9 mouse cellular contexts compared by ENCODE assay signal in the genomic region with DNA sequence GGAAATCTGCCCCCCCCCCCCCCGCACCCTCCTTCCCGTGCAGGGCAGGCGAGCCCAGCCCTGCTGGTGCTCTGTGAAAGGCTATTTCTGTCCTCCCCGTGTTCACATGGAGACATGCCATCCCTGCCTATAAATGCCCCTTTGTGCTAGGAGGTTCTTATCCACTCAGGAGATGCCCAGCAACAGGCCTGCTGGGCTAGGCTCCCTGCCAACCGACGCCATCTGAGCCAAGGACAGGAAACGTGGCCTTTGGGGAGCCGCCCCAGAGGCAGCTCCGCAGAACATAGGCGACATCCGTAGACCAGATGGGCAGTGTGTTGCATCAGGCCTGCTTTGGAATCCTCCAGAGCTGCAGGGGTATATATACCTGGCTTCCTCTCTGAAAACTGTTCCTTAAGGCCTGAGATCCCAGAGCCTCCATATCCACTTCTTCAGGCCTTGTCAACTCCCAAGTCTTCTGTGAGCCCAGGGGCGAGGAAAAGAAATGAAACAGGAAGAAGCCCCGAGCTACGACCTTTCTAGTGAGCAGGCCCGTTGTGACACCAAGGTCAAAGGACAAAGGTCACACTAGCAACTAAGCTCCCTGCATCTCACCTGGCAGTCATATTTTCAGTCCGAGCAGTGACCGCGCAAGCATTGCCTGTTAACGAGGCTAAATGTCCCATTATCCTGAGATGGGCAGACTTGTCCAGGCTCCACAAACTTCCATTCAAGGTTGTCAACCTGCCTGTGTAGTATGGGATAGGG. TPM values are rescaled to one million over a fixed set of nuclear protein-coding genes. Genes with fewer than 3 reads are reported as not detected.
DNase-seq lines count a peak whose midpoint lies in the region; ATAC-seq lines count a peak whose summit lies in the region.
"Had no signal": no experiment of that assay in that cellular context is flagged by ENCODE, and none has a peak within 500 bp of the region (broad histone marks: within the 10 kb centered on the region; RNA-seq: fewer than 3 reads in every experiment).

No protein-coding gene starts in this region.

- no peak overlapping the region; the same call in 1 of the 2 replicates for H3K27ac ChIP-seq in midbrain, embryonic 14.5 days (replicated peaks; ENCODE audit: low read depth, low read length)
- no peak overlapping the region for H3K27ac ChIP-seq in midbrain, embryonic 11.5 days (ENCODE audit: low read depth, low read length)
- H3K27ac ChIP-seq in forebrain, embryonic 14.5 days (ENCODE audit: low read depth, low read length), result peak overlapping the region; percentile 58; the same call in 1 of the 2 replicates
- H3K27ac ChIP-seq in heart, embryonic 16.5 days (ENCODE audit: low read length), result peak overlapping the region; percentile 91

- no peaks in the 10 kb centered on the region for H3K36me3 ChIP-seq in midbrain, embryonic 14.5 days (ENCODE audit: control insufficient read depth, insufficient read depth, low read length)
- H3K36me3 ChIP-seq in midbrain, embryonic 11.5 days (ENCODE audit: control insufficient read depth, insufficient read depth, low read length), result no peaks in the 10 kb centered on the region
- H3K36me3 ChIP-seq in forebrain, embryonic 14.5 days (ENCODE audit: control insufficient read depth, insufficient read depth, low read length), result no peaks in the 10 kb centered on the region
- no peaks in the 10 kb centered on the region for H3K36me3 ChIP-seq in heart, embryonic 16.5 days (ENCODE audit: control insufficient read depth, insufficient read depth)

- peak; percentile 77 for DNase-seq in midbrain, embryonic 14.5 days
- no peak for DNase-seq in midbrain, embryonic 11.5 days (ENCODE audit: low spot score, missing footprints)
- peak; percentile 90 for DNase-seq in forebrain, embryonic 14.5 days (ENCODE audit: low spot score)
- peak; percentile 87 for DNase-seq in layer of hippocampus, adult 9-11 months
- peak; percentile 69 for DNase-seq in lung, postnatal 25 days (ENCODE audit: low spot score)
- peak; percentile 75 for DNase-seq in telencephalon, adult 2 months (ENCODE audit: low read depth, low spot score)
- DNase-seq in embryo, embryonic 9.5 days (ENCODE audit: extremely low spot score), result no peak

- WGBS in midbrain, embryonic 14.5 days, result 72% methylated on average over 19 of the region's 19 CpGs
- WGBS in midbrain, embryonic 11.5 days, result 86% methylated on average over 19 of the region's 19 CpGs
- 45% methylated on average over 19 of the region's 19 CpGs for WGBS in forebrain, embryonic 14.5 days
- 45% methylated on average over 19 of the region's 19 CpGs for WGBS in heart, embryonic 16.5 days

- no peak overlapping the region for H3K4me3 ChIP-seq in midbrain, embryonic 14.5 days (replicated peaks; ENCODE audit: low read depth, low read length)
- no peak overlapping the region for H3K4me3 ChIP-seq in midbrain, embryonic 11.5 days (ENCODE audit: low read depth, low read length)
- H3K4me3 ChIP-seq in forebrain, embryonic 14.5 days (ENCODE audit: low read depth, low read length), result no peak overlapping the region
- H3K4me3 ChIP-seq in heart, embryonic 16.5 days (ENCODE audit: low read length), result no peak overlapping the region
- H3K4me3 ChIP-seq: erythroblast, embryonic 14.5 days had no signal

- no peaks in the 10 kb centered on the region for H3K9me3 ChIP-seq in midbrain, embryonic 14.5 days (ENCODE audit: control insufficient read depth, low read length)
- H3K9me3 ChIP-seq in midbrain, embryonic 11.5 days (ENCODE audit: control insufficient read depth, low read length), result no peaks in the 10 kb centered on the region
- no peaks in the 10 kb centered on the region for H3K9me3 ChIP-seq in forebrain, embryonic 14.5 days (replicated peaks; ENCODE audit: control insufficient read depth, low read length)
- no peaks in the 10 kb centered on the region; the same call in 1 of the 2 replicates for H3K9me3 ChIP-seq in heart, embryonic 16.5 days (replicated peaks; ENCODE audit: control insufficient read depth, low read length)

- H3K27me3 ChIP-seq in midbrain, embryonic 14.5 days (ENCODE audit: control insufficient read depth, insufficient read depth, low read length), result no peaks in the 10 kb centered on the region
- no peaks in the 10 kb centered on the region for H3K27me3 ChIP-seq in midbrain, embryonic 11.5 days (ENCODE audit: control insufficient read depth, insufficient read depth, low read length)
- no peaks in the 10 kb centered on the region for H3K27me3 ChIP-seq in forebrain, embryonic 14.5 days (replicated peaks; ENCODE audit: control insufficient read depth, insufficient read depth, low read length)
- no peaks in the 10 kb centered on the region for H3K27me3 ChIP-seq in heart, embryonic 16.5 days (ENCODE audit: control insufficient read depth, insufficient read depth, low read length)

- peak; percentile 64 for ATAC-seq in midbrain, embryonic 14.5 days (ENCODE audit: low FRiP score, low TSS enrichment)
- no peak for ATAC-seq in midbrain, embryonic 11.5 days (ENCODE audit: low FRiP score)
- peak; percentile 94 for ATAC-seq in forebrain, embryonic 14.5 days
- ATAC-seq in heart, embryonic 16.5 days (replicated peaks; ENCODE audit: extremely low read depth, insufficient read depth, low FRiP score), result peak; percentile 92

- H3K9ac ChIP-seq in midbrain, embryonic 14.5 days (replicated peaks; ENCODE audit: low read length), result 0 out of 2 replicates have a peak overlapping the region, but pooled peaks have one; percentile 30
- no peak overlapping the region for H3K9ac ChIP-seq in midbrain, embryonic 11.5 days (ENCODE audit: low read length)
- no peak overlapping the region for H3K9ac ChIP-seq in forebrain, embryonic 14.5 days (ENCODE audit: low read length)
- H3K9ac ChIP-seq in heart, embryonic 16.5 days (ENCODE audit: low read length), result 0 out of 2 replicates have a peak overlapping the region, but pooled peaks have one; percentile 3

- 0 out of 2 replicates have a peak, but pooled peaks cover 5% of the 10 kb centered on the region for H3K4me1 ChIP-seq in midbrain, embryonic 14.5 days (ENCODE audit: control insufficient read depth, insufficient read depth, low read length)
- no peaks in the 10 kb centered on the region for H3K4me1 ChIP-seq in midbrain, embryonic 11.5 days (ENCODE audit: control insufficient read depth, insufficient read depth, low read length)
- H3K4me1 ChIP-seq in forebrain, embryonic 14.5 days (ENCODE audit: control insufficient read depth, insufficient read depth, low read length), result peaks cover 6% of the 10 kb centered on the region; the same call in 1 of the 2 replicates
- peaks cover 25% of the 10 kb centered on the region for H3K4me1 ChIP-seq in heart, embryonic 16.5 days (ENCODE audit: control insufficient read depth, insufficient read depth, low read length)

- H3K4me2 ChIP-seq in midbrain, embryonic 14.5 days (ENCODE audit: low read length), result no peak overlapping the region
- no peak overlapping the region for H3K4me2 ChIP-seq in midbrain, embryonic 11.5 days
- H3K4me2 ChIP-seq in forebrain, embryonic 14.5 days (ENCODE audit: low read length), result no peak overlapping the region
- H3K4me2 ChIP-seq in heart, embryonic 16.5 days (ENCODE audit: low read depth, low read length), result peak overlapping the region; percentile 38; the same call in 1 of the 2 replicates

RNA-seq across cellular contexts. Expression of a gene that starts 8.3 kb away (rescaled TPM):
- 15.3 and 22.0 TPM in 2 replicates for polyA plus RNA-seq in midbrain, embryonic 14.5 days (2014; fragmentation: Nextera tagmentation; extraction: Ambion mirVana)
- polyA plus RNA-seq in midbrain, embryonic 11.5 days (2014; fragmentation: Nextera tagmentation; extraction: Ambion mirVana), result 17.5 TPM in 2 replicates
- polyA plus RNA-seq in forebrain, embryonic 14.5 days (2014; fragmentation: Nextera tagmentation; extraction: Ambion mirVana), result 26.3 and 30.0 TPM in 2 replicates
- 78.8 and 84.5 TPM in 2 replicates for polyA plus RNA-seq in heart, embryonic 16.5 days (2015; fragmentation: Nextera tagmentation; extraction: Ambion mirVana)

RNA-seq across cellular contexts. Expression of a gene that starts 31.2 kb away (rescaled TPM):
- polyA plus RNA-seq in midbrain, embryonic 14.5 days (2014; fragmentation: Nextera tagmentation; extraction: Ambion mirVana), result 27.1 and 29.0 TPM in 2 replicates
- 6.1 and 7.8 TPM in 2 replicates for polyA plus RNA-seq in midbrain, embryonic 11.5 days (2014; fragmentation: Nextera tagmentation; extraction: Ambion mirVana)
- polyA plus RNA-seq in forebrain, embryonic 14.5 days (2014; fragmentation: Nextera tagmentation; extraction: Ambion mirVana), result 14.9 and 17.8 TPM in 2 replicates
- polyA plus RNA-seq in heart, embryonic 16.5 days (2015; fragmentation: Nextera tagmentation; extraction: Ambion mirVana), result 1.8 and 1.9 TPM in 2 replicates
- polyA plus RNA-seq: erythroblast, embryonic 14.5 days had no signal

RNA-seq across cellular contexts. Expression of a gene that starts 36.8 kb away (rescaled TPM):
- 20.6 and 24.6 TPM in 2 replicates for polyA plus RNA-seq in midbrain, embryonic 14.5 days (2014; fragmentation: Nextera tagmentation; extraction: Ambion mirVana)
- polyA plus RNA-seq in midbrain, embryonic 11.5 days (2014; fragmentation: Nextera tagmentation; extraction: Ambion mirVana), result 17.1 and 18.0 TPM in 2 replicates
- polyA plus RNA-seq in forebrain, embryonic 14.5 days (2014; fragmentation: Nextera tagmentation; extraction: Ambion mirVana), result 20.8 and 23.8 TPM in 2 replicates
- polyA plus RNA-seq in heart, embryonic 16.5 days (2015; fragmentation: Nextera tagmentation; extraction: Ambion mirVana), result 143 and 144 TPM in 2 replicates

Comparison
In these comparisons a context has a peak if more than half of its experiments do, and no peak if none do; other contexts are left out.
1. DNase-seq: peak in midbrain, embryonic 14.5 days (single experiment), forebrain, embryonic 14.5 days (single experiment), layer of hippocampus, adult 9-11 months (single experiment), lung, postnatal 25 days (single experiment) and telencephalon, adult 2 months (single experiment); none in midbrain, embryonic 11.5 days (single experiment) and embryo, embryonic 9.5 days (single experiment).
2. H3K9ac ChIP-seq: peak in midbrain, embryonic 14.5 days (single experiment) and heart, embryonic 16.5 days (single experiment); none in midbrain, embryonic 11.5 days (single experiment) and forebrain, embryonic 14.5 days (single experiment).
3. H3K27ac ChIP-seq: peak in forebrain, embryonic 14.5 days (single experiment) and heart, embryonic 16.5 days (single experiment); none in midbrain, embryonic 14.5 days (single experiment) and midbrain, embryonic 11.5 days (single experiment).